Mouse (Mus musculus) T-helper 2 cell (primary cell): ENCODE results near the gene Bace2.

Experiments
- in situ Hi-C: fragments of 300-600 bp; cut with MboI, MseI; formaldehyde crosslinking; loops from one replicate; pipeline ENCODE4 v1.15.1; 2025; ENCODE audit warnings: high pct_unique_total_duplicates

Bace2 gene

DNA sequence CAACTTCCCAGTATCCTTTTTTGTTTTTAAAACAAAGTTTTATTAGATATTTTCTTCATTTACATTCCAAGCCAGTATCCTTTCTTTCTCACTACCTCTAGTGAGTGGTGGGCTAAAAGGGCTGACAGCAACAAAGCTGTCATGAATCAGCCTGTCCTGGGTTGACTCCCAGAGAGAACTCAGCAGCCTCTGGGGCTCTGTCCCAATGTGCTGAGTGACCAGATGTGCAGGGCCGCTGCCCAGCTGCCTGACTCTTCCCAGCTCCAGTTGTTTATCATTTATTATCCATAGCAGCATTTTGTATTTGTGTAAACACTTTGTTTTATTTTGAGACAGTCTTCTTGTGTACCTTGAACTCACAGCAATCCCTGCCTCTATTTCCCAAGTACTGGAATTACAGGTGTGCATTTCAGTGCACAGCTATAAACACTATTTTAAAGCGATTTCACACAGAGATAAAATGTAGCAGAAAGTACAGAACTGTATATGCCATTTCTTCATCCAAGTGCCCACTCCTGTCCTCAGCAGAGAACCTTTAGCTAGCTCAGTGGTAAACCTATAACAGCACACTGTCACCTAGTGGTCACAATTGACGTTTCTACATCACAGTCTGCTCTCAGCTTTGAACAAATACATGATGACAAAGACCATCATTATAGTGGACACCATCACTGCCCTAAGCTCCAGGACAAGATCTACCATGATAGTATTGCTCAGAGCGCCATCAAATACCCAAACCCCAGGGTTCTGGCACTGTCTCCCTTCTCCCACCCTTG lies 109.8 kb downstream of the Bace2 start:
- in situ Hi-C loops = no loop called here

DNA sequence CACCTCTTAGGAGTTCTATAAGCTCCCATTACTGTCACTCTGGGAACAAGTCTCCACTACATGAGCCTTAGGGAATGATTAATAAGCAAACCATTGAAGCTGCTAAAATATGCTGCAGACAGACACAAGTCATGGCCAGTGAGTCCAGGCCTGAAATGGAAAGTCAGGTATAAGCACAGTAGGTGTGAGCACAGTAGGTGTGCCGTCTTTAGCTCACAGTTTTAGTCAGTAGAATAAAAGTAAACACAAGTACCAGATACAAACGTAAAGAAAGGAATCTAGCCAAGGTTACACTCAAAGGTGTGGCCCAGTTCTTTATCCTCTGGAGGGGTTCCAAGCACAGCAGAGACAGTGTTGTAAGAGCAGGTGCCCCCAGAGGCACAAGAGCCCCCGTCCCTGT lies 110.9 kb downstream of the Bace2 start:
- in situ Hi-C loops = no loop called here

DNA sequence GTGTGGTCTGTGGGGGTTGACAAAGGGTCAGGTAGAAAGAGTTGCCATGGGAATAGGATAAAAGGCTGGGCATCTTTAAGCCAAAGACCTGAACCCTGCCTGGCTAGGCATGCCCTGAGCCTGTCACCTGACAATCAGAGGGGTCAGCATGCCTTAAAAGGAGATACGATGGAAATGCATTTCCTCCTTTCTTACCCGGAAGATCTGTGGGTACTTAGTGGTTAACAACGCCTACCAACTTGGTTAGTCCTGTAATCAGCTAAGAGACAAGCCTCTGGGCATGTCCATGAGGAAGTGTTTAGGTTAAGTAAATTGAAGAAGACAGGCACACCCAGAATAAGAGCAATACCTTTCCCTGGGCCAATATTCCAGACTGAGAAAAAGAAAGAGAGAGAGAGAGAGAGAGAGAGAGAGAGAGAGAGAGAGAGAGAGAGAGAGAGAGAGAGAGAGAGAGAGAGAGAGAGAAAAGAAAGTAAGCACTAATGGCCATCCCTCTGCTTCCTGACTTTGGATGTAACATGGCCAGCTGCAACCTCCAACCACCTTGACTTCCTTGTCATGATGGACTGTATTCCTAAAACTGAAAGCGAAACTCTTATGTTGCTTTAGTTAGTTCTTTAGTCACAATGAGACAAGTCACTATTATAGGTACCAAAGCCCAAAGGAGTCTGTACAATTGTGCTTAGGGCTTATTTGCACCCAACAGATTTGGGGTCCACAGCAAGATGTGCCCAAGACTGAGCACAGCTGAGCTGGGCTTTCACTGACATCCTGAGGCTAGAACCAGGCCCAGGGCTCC lies 111.7 kb downstream of the Bace2 start:
- in situ Hi-C loops = no loop called here

DNA sequence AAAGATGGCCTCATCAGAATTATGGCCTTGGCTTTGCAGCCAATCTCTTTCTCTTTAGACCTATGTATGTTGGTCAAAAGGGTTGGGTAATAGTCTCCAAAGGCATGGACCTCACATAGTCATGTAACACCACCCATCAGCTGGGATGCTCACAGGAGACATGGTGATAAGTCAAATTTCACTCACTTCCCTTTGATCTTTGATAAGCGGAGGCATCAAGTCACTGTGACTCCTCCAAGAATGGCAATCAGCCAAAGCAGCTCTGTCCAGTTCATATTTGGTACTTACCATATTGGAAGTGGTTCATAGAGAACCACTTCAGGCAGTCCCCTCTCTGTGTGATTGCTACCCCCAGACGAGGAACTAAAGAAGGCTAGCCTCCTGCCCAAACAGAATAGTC lies 118.1 kb downstream of the Bace2 start:
- in situ Hi-C loops = no loop called here

DNA sequence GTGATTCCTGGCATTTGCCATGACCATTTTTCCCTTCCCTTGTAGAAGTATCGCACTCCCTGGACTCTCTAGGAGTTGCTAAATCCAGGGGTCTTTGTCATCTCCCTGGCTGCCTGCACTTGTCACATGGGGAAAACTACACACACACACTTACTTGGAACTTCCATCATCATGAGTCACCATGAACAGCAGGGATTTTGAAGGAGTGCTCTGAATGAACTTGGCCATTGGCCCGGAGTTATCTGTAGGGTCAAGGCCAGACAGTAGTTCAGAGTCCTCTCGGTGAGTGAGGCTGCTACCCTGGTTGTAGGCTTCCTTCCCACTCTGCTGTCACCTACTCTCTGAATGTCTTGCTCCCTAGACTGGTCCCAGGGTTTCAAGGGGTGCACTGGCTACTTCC lies 119.0 kb downstream of the Bace2 start:
- in situ Hi-C loops = no loop called here

DNA sequence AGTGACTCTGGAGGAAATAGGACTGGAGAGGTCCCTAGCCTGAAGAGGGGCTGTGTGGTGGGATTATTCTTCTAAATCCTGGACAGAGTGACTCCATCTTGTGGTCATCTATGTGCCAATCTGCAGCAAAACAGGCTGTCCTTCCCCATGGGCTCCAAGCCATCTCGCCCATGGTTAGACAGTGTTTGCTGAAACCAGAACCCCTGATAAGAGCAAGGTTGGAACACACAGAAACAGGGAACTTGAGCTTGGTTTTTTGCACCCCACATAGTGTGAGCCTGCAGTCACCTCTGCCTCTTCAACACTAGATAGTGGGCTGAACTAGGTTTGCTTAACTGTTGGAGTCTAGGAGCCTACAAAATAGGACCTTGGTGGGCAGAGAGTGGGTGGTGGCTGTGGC lies 120.0 kb downstream of the Bace2 start:
- in situ Hi-C loops = no loop called here

DNA sequence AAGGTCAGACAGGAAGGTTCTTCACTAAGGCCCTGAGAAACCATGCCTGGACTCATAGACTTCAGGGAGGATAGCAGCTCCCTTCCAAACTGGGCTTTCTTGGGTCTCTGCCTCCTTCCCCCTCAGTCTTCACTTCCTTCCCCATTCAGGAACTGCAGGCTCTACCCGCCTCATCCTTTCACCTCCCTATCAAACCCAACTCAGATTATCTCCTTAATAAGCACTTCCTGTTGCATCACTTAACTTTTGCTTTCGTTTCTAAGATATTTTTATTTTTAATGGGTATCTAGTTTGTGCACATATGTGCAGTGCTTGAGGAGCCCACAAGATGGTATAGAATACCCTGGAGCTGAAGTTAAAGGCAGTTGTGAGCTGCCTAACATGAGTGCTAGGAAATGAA lies 122.1 kb downstream of the Bace2 start:
- in situ Hi-C loops = no loop called here

DNA sequence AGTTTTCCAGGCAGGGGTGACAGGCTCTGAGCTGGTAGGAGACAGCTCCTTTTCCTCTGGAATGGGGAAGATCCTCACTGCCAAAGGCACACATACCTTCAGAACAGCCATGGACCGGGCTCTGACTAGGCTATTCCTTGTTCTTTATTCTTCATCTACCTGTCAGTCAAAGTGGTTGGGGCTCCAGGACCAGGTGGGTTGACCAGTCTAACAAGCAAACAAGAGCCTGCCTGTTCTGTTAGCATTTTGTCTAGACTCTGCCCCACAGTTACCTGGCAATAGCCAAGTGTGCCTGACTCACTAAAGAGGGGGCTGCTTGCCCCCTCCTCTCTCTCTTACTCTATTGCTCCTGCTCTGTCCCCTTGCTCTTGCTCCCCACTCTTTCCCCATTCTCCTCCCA lies 135.8 kb downstream of the Bace2 start:
- in situ Hi-C loops = no loop called here
